Mouse (Mus musculus): Measurements from ENCODE around the gene Ntng1. TPM values are rescaled to one million over a fixed set of nuclear protein-coding genes. Genes with fewer than 3 reads are reported as not detected.

Gene Ntng1
- polyA plus RNA-seq, 1 experiment from 2014 or later = 48.9 TPM

DNA sequence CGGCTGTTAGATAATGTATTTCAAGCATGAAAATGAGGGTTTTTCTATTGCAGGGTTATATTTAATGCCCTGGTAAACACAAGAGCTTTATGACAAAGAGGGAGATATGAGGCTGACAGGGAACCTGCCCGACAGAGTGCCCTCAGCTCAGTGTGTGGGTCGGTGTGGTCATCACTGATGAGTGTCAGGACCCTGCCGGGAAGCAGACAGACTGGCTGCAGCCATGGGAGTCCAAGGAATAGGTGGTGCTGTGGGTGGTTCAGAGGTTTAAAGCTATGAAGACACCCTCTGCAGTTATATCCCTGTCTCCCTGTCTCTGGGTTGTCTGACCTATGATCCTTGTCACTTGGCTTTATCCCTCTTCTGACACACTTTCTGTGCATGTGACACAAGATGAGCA lies 258.1 kb downstream of the Ntng1 start:
- WGBS = 67% methylated on average over 4 of the region's 4 CpGs
- Histone ChIP-seq H3K4me1 (no peaks in the 10 kb centered on the region), H3K36me3 (replicated peaks) (no peaks in the 10 kb centered on the region), H3K4me2 (no peak overlapping the region), H3K4me3 (no peak overlapping the region), H3K9ac (no peak overlapping the region), H3K9me3 (no peaks in the 10 kb centered on the region), H3K27me3 (replicated peaks) (no peaks in the 10 kb centered on the region), H3K27ac (no peak overlapping the region)
- peak; percentile 62; the same call in 1 of the 2 replicates for ATAC-seq (replicated peaks)

DNA sequence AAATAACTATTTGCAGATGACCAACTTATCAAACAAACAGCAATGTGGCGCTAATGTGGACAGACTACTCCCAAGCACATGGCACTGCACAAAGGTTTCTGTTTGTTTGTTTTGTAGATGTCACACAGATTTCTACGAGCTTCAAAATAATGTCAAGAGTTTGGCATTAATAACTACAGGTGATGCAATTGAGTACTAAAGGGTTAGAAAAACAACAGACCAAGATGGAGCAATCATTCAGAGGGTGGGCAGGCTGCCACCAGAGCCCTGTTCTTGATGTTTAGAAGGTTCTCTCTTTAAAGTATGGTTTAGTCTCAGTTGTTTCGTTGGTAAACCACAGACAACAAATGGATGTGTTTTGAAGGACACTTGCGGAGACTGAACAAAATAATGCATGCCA lies 264.8 kb downstream of the Ntng1 start:
- WGBS = 81% methylated on average over 4 of the region's 4 CpGs
- no peak overlapping the region for H3K4me2 ChIP-seq
- no peak overlapping the region for H3K4me3 ChIP-seq
- H3K27me3 ChIP-seq (replicated peaks) = no peaks in the 10 kb centered on the region
- no peak for ATAC-seq (replicated peaks)
- no peaks in the 10 kb centered on the region for H3K9me3 ChIP-seq
- H3K4me1 ChIP-seq = no peaks in the 10 kb centered on the region
- no peak overlapping the region for H3K27ac ChIP-seq
- no peak overlapping the region for H3K9ac ChIP-seq
- no peaks in the 10 kb centered on the region for H3K36me3 ChIP-seq (replicated peaks)

DNA sequence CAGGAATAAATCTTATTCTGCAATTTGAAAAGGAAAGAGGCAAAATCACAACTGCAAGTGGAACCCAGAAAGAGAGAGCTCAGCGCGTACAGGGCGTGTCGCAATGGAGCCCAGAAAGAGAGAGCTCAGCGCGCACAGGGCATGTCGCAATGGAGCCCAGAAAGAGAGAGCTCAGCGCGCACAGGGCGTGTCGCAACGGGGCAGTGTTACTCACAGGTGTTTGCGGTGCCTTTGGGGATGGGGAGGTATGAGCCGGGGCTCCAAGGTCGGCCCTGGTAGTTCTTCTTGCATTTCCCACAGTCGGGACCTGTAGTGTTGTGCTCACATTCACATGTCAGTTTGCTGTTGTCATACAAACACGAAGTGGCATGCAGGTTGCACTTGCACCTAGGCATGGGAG lies 271.8 kb downstream of the Ntng1 start:
- Histone ChIP-seq H3K9me3 (no peaks in the 10 kb centered on the region), H3K36me3 (replicated peaks) (no peaks in the 10 kb centered on the region), H3K4me1 (no peaks in the 10 kb centered on the region), H3K4me2 (no peak overlapping the region), H3K9ac (no peak overlapping the region), H3K4me3 (no peak overlapping the region), H3K27me3 (replicated peaks) (no peaks in the 10 kb centered on the region), H3K27ac (no peak overlapping the region)
- 90% methylated on average over 17 of the region's 17 CpGs for WGBS
- ATAC-seq (replicated peaks) = no peak

GRCm38 (mm10) chr3:109858276-109858675 lies 285.5 kb downstream of the Ntng1 start:
- ATAC-seq (replicated peaks) = no peak
- no peaks in the 10 kb centered on the region for H3K27me3 ChIP-seq (replicated peaks)
- no peak overlapping the region for H3K27ac ChIP-seq
- H3K4me2 ChIP-seq = no peak overlapping the region
- H3K4me1 ChIP-seq = no peaks in the 10 kb centered on the region
- no peak overlapping the region for H3K9ac ChIP-seq
- 81% methylated on average over 1 of the region's 1 CpGs for WGBS
- H3K9me3 ChIP-seq = no peaks in the 10 kb centered on the region
- H3K36me3 ChIP-seq (replicated peaks) = no peaks in the 10 kb centered on the region
- no peak overlapping the region for H3K4me3 ChIP-seq

DNA sequence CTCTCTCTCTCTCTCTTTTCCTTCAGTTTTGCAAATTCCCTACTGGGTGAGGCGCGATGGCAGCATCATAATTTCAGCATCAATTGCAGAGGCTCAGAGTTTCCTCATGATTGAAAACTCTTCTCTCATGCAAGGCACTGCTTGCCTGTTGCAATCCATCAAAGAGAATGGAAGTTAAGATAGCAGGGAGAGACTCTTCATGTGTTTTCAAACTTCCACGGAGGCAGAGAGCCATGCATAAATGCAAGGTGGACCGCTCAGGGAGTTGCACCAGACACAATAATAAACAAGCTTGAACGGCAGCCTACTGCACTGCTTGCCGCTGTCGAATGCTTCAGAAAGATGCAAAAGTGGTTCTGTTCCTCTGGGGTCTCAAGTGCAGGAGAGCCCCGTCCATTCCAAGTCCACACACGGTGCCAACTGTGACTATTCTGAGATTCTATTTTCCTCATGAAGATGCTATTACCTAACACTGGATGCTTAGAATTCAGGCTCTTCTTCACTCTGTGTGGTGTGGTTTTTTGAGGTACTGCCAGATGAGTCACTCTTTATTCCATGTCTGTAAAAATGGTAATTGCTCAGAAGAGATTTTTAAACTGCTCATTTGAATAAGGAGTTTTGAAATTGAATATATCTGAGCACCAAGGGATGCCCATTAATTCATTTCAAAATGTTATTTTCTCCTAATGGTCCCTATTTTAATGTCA lies 289.2 kb downstream of the Ntng1 start:
- Histone ChIP-seq H3K36me3 (replicated peaks) (no peaks in the 10 kb centered on the region), H3K9ac (no peak overlapping the region), H3K9me3 (no peaks in the 10 kb centered on the region), H3K4me2 (no peak overlapping the region), H3K27me3 (replicated peaks) (no peaks in the 10 kb centered on the region), H3K4me3 (no peak overlapping the region), H3K27ac (no peak overlapping the region), H3K4me1 (no peaks in the 10 kb centered on the region)
- WGBS = 85% methylated on average over 9 of the region's 9 CpGs
- ATAC-seq (replicated peaks) = no peak

DNA sequence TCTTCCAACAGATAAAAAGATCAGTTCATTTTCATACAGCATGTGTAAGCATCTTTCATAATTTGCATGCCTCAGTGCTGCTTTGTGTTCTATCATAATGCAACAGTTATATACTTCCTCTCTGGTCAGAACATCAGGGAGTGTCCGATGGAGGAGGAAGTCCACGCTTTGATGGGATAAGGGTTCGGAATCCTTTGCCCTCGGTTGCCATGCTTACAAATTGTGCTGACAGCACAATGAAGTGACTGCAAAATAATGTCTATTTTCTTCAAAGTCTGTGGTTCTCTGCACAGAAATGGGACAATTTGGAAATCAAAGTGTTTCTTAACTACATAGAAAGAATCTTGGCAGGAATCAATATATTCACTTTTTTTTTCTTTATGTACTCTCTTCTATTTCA lies 297.2 kb downstream of the Ntng1 start:
- ATAC-seq (replicated peaks) = no peak
- no peak overlapping the region for H3K4me2 ChIP-seq
- H3K27me3 ChIP-seq (replicated peaks) = no peaks in the 10 kb centered on the region
- H3K9ac ChIP-seq = no peak overlapping the region
- no peaks in the 10 kb centered on the region for H3K4me1 ChIP-seq
- H3K9me3 ChIP-seq = no peaks in the 10 kb centered on the region
- H3K36me3 ChIP-seq (replicated peaks) = no peaks in the 10 kb centered on the region
- H3K4me3 ChIP-seq = no peak overlapping the region
- no peak overlapping the region for H3K27ac ChIP-seq
- WGBS = 52% methylated on average over 4 of the region's 4 CpGs

- Histone ChIP-seq H3K36me3 (replicated peaks) (no peaks in the 10 kb centered on the region), H3K27me3 (replicated peaks) (no peaks in the 10 kb centered on the region), H3K4me3 (no peak overlapping the region), H3K4me2 (no peak overlapping the region), H3K9me3 (no peaks in the 10 kb centered on the region), H3K9ac (no peak overlapping the region), H3K27ac (no peak overlapping the region), H3K4me1 (no peaks in the 10 kb centered on the region)
- 98% methylated on average over 1 of the region's 1 CpGs for WGBS
- ATAC-seq (replicated peaks) = no peak
These were observed 318.0 kb downstream of the Ntng1 start for GRCm38 (mm10) chr3:109825806-109826205.

GRCm38 (mm10) chr3:109822803-109823474 lies 320.9 kb downstream of the Ntng1 start:
- no peak for ATAC-seq (replicated peaks)
- Histone ChIP-seq H3K4me1 (no peaks in the 10 kb centered on the region), H3K9ac (no peak overlapping the region), H3K9me3 (no peaks in the 10 kb centered on the region), H3K4me3 (no peak overlapping the region), H3K27me3 (replicated peaks) (no peaks in the 10 kb centered on the region), H3K4me2 (no peak overlapping the region), H3K36me3 (replicated peaks) (no peaks in the 10 kb centered on the region), H3K27ac (no peak overlapping the region)
- WGBS = 91% methylated on average over 2 of the region's 2 CpGs

- Histone ChIP-seq H3K4me3 (no peak overlapping the region), H3K4me1 (no peaks in the 10 kb centered on the region), H3K4me2 (no peak overlapping the region), H3K36me3 (replicated peaks) (no peaks in the 10 kb centered on the region), H3K27me3 (replicated peaks) (no peaks in the 10 kb centered on the region), H3K27ac (no peak overlapping the region), H3K9me3 (no peaks in the 10 kb centered on the region), H3K9ac (no peak overlapping the region)
- no peak for ATAC-seq (replicated peaks)
- 82% methylated on average over 2 of the region's 2 CpGs for WGBS
These were observed 324.8 kb downstream of the Ntng1 start for GRCm38 (mm10) chr3:109818821-109819685.

GRCm38 (mm10) chr3:109809065-109809464 lies 334.7 kb downstream of the Ntng1 start:
- H3K27me3 ChIP-seq (replicated peaks) = no peaks in the 10 kb centered on the region
- H3K9ac ChIP-seq = no peak overlapping the region
- no peak overlapping the region for H3K4me2 ChIP-seq
- no peaks in the 10 kb centered on the region for H3K9me3 ChIP-seq
- 0 out of 2 replicates have a peak, but pooled peaks have one; percentile 28 for ATAC-seq (replicated peaks)
- H3K27ac ChIP-seq = no peak overlapping the region
- H3K4me1 ChIP-seq = no peaks in the 10 kb centered on the region; the same call in 1 of the 2 replicates
- no peak overlapping the region for H3K4me3 ChIP-seq
- H3K36me3 ChIP-seq (replicated peaks) = no peaks in the 10 kb centered on the region
- 92% methylated on average over 1 of the region's 1 CpGs for WGBS

GRCm38 (mm10) chr3:109807211-109807934 lies 336.4 kb downstream of the Ntng1 start:
- ATAC-seq (replicated peaks) = no peak; the same call in 1 of the 2 replicates
- H3K9me3 ChIP-seq = no peaks in the 10 kb centered on the region
- H3K27ac ChIP-seq = no peak overlapping the region
- no peaks in the 10 kb centered on the region for H3K27me3 ChIP-seq (replicated peaks)
- H3K4me2 ChIP-seq = no peak overlapping the region
- H3K4me1 ChIP-seq = no peaks in the 10 kb centered on the region; the same call in 1 of the 2 replicates
- H3K9ac ChIP-seq = no peak overlapping the region
- 59% methylated on average over 6 of the region's 6 CpGs for WGBS
- no peak overlapping the region for H3K4me3 ChIP-seq
- no peaks in the 10 kb centered on the region for H3K36me3 ChIP-seq (replicated peaks)

- no peaks in the 10 kb centered on the region for H3K27me3 ChIP-seq (replicated peaks)
- no peaks in the 10 kb centered on the region; the same call in 1 of the 2 replicates for H3K4me1 ChIP-seq
- H3K9me3 ChIP-seq = no peaks in the 10 kb centered on the region
- WGBS = 60% methylated on average over 2 of the region's 2 CpGs
- H3K4me2 ChIP-seq = no peak overlapping the region
- no peak overlapping the region for H3K4me3 ChIP-seq
- no peaks in the 10 kb centered on the region for H3K36me3 ChIP-seq (replicated peaks)
- peak; percentile 27; the same call in 1 of the 2 replicates for ATAC-seq (replicated peaks)
- H3K9ac ChIP-seq = no peak overlapping the region
- no peak overlapping the region for H3K27ac ChIP-seq
These were observed 339.7 kb downstream of the Ntng1 start for GRCm38 (mm10) chr3:109804145-109804544.

Data from midbrain, embryonic 15.5 days (tissue).